Mouse (Mus musculus): ENCODE data around the gene Hapln1.

Hapln1 gene

DNA sequence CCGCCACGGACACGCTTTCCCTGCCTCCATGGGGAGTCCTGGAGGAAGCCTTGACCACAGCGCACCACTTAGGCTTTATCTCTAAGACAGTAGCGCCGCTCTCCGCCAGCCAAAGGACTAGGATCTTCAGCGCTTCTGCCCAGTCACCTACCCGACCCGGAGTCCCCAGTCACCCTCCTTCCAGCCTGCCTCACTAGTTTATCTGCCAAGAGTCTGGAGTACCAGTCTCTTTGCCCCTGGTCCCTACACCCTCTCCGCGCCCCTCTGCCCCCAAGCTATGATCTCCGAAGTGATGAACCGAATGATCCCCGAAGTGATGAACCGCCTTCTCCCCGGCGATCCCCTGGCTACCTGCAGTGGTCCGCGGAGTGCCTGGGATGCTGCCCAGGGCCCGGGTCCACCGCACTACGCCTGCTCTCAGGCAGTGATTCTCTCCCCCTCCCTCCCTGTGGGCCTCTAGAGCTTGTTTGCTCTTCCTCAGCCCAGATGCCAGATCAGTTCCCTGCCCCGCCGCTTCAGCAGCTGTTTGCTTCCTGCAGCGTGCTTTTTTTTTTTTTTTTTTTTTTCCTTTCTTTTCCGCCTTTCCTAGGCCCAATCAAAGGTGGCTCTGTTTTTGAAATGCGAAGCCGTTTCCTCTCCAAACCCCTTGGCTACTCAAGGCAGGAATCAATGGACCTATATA is at the start of gene Hapln1:
TSS of gene Hapln1 (plus strand) at position 592 of the 682 bp plus-strand sequence.
- no peak for DNase-seq (ENCODE audit: low read depth)

DNA sequence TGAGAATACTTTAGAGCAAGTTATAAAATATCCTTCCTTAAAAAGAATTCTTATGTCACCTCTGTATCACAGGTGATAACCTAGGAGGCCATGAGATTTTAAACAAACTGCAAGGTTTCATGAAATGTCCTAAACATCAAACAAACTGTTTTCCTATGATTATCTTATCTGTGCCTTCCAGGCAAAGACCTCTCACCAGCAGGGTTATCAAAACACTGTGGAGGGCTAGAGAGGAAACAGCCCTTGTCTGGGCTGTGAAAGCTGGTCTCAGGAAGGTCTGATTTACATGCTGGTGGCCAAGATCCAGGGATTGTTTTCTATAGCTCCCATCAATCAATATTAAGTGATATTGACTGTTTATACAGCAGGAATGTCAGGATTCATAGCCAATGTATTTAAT is 46.4 kb upstream of the Hapln1 start:
- DNase-seq (ENCODE audit: low read depth) = no peak

DNA sequence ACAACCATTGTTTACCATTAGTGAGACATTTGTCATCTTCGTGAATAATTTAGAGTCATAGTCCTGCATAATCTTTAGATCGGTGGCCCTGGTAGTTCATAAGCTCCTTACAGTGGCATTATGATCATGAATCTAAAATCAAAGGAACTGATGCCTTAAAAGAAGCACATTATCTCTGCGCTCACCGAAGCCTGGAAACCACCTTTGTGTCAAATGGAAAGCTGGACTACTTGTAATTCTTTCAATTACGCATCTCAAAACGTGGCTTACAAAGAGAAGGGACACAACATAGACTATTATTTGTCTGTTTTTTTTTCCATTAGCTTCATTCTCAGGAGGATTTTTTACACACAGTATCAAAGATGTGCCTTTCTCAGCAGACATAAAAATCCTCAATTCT is 45.9 kb upstream of the Hapln1 start:
- DNase-seq (ENCODE audit: low read depth) = no peak

DNA sequence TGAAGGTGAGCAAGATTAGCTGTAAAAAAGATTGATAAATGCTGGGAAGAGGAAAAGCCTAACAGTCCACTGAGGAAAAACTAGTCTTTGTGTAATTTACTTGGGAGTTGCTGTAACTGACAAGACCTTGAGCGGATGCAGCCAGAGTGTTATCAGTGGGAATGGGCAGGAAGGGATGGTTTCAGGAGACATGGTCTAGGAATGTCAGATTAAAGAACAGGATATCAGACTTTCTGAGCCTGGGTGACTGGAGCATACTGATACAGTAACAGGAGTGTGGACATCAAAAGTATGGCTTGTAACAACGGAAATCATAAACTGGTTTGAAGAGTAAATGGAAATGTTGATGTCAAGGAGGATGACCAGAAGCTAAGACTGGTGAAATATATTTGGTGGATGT is 43.0 kb upstream of the Hapln1 start:
- DNase-seq (ENCODE audit: low read depth) = no peak

DNA sequence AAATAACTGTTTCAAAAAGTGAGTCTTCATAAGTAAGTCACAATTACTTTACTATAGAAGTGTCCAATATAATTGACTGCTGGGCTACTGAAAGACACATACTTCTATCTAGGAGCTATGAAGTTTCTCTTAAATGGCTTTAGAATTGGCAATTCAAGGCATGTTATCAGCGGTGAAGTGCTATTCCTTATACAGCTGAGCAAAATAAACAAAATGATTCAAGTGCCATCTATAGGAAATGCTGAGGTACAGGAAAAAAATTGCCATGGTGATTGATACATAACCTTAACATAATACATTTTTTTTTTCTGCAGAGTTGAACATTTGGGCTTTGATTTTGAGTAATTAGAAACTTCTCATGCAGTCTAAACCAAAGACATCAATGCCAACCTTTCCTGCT is 40.2 kb upstream of the Hapln1 start:
- DNase-seq (ENCODE audit: low read depth) = no peak

DNA sequence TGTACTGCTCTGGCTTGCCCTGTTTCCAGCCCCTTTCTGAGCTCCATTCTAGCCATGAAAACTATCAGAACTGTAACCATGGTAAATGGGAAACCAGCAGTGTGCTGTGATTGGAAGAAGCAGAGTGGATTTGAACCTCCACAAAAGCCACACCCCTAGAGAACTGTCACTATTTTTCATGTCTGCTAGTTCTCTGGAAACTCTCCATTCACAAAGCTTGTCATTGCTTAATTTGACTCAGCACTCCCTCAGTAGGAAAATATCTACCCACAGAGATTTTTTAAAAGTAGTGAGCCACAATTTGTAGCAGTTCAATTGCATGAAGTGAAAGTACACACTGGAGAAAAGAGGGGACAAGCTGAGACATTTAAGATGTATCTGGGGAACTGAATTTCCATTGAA is 18.1 kb upstream of the Hapln1 start:
- DNase-seq (ENCODE audit: low read depth) = peak; percentile 4

DNA sequence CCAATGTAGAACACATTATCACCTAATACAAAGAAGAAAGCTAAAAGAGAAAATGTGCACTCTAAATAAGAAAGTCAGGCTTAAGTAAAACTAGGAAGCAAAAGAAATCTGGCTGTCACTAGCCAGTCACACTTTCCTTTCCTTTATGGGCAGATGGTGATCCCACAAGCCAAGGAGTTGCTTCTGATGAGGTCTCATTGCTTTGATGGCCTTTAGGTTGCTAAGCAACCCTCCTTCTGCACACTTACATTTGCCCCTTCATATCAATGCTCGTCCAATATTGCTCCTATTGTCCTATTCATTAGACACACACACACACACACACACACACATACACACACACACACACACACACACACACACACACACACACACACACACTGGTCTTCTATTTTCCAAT is 10.9 kb upstream of the Hapln1 start:
- no peak for DNase-seq (ENCODE audit: low read depth)

DNA sequence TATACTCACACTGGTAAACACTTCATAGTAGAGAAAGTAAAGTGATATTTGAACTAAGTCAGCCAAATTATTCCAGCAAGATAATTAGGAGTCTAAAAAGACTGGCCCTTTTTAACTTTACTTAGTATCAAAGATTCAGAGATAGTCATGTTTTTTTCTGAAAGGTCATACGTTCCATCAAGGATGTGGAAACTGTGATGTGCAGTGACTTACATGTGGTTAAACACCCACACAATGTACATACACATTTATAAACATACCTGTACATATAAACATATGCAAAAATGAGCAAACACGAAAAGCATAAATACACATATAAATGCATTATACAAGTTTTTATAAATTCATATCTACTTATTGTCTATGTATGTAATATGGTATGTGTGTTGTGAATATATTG is 9.2 kb upstream of the Hapln1 start:
- no peak for DNase-seq (ENCODE audit: low read depth)

DNA sequence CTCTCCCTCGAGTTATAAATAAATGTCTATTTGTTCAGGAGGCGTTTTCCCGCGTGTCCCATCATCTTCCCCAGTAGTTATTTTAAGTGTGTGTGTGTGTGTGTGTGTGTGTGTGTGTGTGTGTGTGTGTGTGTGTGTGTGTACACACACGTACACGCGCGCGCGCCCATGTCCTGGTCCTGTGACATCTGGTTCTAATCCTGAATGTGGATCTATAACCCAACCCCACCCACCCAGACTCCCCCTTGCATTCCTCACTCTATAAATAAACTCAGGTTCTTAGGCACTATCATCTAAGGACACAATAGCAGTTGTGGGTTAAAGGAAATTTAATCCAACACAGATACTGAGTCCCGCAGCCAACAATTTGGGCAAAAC is 280 bp downstream of the Hapln1 start:
- DNase-seq (ENCODE audit: low read depth) = no peak

DNA sequence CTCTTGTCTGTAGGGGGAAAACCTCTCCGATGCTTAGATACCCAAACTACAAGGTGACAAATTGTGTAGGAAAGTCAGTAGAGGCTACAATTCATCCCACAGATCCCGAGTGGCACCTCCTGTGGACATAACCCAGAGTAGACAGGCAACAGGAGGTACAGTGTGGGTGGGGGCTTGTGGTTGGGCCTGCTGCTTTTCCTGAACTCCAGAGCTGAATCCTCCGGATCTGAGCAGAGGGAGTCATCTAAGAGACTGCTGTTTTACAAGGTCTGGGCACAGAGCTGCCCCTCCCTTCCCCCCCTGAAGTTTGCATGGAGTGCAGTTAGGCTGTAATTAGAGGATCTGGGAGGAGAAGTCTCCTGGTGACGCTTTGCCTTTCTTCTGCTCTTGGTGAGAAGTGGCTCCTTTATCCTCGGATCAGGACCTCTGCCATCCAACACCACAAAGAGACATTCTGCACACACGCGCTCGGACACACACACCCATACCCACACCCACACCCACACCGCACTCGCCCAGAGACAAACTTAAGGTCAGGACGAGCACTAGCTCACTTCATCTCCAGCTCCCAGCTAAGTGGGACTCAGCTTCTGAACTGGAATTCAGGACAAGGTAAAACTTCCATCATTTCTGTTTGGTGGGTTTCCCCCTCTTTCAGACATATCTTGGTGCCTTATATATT is 846 bp downstream of the Hapln1 start:
- no peak for DNase-seq (ENCODE audit: low read depth)

DNA sequence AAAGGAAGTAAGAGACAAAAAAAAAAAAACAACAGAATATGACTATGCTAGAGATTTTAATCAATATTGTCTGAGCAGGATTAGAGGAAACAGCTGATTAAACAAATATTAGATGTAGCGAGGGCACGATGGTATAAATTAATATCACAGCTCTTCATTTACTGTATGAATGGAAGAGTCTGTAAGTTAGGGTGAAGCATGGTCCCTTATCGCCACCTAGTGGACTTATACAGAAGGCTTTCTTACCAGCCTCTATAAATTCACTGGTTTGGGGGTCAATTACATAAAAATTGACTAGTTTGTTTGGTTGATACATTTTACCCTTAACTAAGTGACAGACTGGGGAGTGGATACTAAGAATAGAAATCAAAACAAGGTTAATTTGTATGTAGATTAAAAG is 3.4 kb downstream of the Hapln1 start:
- peak; percentile 85 for DNase-seq (ENCODE audit: low read depth)

DNA sequence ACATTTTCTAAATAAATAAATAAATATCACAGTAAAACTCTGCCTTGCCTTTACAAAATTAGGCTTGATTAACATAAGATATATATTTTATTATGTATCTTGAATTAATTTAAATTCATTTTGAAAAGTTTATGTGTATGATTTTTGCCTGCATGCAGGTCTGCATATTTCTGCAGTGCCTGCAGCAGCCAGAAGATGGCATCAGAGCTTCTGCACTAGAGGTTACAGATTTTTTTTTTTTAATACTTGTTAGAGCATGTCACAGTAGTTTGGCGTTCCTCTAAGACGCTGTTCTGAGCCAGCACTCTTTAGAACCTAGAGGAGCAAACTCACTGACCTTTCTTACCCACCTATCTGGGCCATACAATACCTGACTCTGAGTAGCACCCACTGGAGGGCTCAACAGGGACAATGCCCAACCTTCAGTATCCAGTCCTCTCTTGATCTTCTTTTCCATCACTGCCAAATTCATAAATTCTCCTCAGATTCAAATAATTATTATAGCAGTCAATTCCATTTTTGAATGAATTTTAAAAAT is 8.7 kb downstream of the Hapln1 start:
- peak; percentile 71 for DNase-seq (ENCODE audit: low read depth)

DNA sequence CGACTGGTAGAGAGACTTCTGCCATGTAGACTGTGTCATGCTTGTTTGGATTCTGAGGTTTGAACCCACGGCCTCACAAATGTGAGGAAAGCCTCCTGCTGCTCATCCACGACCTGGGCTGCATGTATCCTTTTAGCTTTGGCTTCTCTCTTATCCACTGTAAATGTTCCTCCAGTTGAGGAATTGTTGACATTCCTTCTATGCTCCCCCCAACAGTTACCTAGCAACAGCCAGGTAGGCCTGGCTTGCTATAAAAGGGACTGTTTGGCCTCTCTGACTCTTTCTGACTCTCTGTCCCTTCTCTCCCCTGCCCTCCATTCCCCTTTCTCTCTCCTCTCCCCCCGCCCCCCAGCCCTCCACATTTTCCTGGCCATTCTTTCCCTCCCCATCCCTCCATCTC is 9.9 kb downstream of the Hapln1 start:
- DNase-seq (ENCODE audit: low read depth) = no peak

DNA sequence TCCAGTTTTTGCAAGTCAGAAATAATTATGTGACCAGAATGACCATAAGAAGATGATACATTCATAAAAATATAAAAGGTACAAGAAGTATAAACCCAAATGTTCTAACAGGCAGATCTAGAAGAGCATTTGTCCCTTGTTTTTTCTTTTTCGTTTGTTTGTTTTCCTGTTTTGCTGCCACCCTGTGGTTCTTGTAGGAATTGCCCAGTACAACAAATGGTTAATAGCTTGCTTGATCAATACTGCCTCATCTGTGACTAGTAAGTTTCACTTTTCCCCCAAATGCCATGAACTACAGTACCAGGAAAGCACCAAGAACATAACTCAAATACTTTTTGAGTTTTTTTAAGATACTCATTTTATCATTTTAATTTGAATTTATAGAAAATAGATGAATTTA is 11.9 kb downstream of the Hapln1 start:
- DNase-seq (ENCODE audit: low read depth) = peak; percentile 53

DNA sequence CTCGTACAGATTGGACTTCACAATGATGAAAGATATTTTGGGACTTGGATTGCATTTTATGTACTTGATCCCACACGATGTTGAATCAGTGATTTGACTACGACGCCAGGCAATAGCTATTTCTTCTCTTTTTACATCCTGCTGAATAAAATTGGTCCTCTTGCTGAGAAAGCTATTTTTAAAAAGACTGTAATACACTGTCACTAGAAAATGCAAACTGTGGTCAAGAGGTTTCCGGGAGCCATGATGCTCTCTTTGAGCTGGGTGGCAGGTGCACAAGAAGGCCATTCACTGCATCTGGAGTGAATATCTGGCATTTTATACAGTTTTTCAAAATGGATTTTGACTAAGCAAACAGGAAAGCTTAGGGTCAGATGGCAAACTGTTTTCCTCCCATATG is 24.9 kb downstream of the Hapln1 start:
- DNase-seq (ENCODE audit: low read depth) = no peak

DNA sequence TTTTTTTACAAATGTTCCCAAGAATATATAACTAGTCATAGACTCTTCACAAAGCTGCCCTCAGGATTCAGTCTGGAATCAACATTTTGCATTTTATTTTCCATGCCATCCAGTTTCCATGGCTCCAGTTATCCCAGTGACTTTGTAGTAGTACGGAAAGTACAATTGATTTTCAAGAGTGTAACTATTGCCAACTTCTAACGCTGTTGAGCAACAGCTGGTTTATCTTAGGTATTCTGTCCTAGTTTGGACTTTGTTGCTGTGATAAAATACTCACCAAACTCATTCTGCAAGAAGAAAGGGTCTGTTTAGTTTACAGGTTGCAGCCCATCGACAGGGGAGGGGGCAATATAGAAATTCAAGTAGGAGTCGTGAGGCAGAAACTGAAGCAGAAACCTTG is 26.7 kb downstream of the Hapln1 start:
- DNase-seq (ENCODE audit: low read depth) = no peak

DNA sequence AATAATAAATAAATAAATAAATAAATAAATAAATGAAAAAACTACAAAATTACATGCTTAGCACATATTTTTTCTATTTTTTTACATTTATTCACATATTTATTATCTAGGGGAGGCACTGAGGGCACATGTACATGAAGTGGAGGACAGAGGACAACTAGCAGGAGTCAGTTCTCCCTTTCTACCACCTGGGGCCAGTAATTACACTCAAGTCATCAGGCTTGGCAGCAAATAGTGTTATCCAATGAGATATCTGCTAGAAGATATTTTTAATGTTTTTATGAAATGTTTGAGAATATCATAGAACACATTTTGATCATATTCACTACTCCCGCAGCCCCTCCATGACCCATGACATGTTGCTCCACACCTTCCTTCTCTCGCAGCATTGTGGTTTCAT is 39.5 kb downstream of the Hapln1 start:
- DNase-seq (ENCODE audit: low read depth) = no peak

DNA sequence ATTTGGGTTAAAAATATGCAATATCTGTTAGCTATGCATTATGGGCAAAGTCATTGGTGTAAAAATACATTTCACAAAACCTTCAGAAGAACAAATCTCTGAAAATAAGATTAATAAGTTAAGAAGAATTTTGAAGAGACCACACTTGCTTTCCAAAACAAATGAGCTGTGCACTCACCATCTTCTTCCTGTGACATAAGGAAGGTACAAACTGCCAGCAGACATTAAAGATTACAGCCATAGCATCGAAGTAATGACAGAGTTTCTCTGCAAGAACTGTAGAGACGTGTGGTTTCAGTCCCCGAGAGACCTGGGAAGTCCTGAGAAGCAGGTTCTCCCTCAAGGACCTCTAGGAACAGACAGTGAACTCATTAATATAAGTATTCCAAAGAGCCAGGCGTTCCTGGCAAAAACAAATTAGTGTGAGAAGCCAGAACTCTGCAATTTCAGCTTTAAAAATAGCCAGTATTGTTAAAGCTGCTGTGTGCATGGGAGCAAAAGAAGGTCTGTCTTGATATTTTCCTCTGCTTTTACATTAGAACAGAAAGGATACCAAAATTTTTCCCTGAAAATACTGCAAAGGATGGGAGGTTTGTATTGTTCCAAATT is 43.6 kb downstream of the Hapln1 start:
- DNase-seq (ENCODE audit: low read depth) = no peak

DNA sequence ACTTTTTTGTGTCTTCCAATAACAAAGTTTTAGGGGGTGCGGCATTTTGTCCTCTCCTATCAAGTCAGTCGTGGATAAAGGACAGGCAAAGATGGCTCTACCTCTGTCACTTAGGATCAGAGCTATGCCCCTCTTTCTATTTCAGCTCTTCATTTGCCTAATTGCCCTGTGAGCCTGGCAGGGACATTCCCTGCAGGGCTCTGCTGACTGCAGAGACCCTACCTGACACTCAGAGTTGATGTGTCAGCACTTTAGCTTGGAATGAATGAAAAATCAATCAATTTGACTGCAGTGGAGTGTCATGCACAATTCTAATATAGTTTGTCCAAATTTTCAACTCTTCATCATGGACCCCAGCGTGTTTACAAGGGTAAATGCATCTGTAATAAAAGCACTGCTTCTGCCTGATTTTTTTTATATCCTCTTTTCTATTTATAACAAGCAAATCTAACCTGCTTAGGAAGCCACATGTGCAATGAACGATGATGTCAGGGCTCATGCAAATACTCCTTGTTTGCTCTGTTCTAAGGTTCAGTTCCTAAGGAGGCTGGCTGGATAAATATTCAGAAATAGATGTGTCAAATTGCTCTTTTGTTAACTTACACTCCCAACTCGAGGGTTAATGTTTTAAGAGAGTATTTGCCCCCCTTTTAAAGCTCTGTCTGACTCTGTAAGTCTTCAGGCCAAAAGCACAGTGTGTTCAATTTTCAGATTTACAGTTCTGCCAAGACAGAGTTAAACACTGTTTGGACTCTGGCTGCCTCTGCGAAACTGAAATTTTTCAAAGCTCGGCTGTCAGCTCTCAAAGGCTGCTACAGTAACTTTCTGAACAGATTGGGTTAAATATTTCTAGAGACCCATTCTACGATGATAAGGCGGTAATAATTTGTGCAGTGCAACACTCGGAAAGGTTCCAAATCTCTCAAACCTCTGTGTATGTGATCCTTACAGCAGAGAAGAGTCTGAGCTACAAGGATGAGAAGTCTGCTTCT is 44.4 kb downstream of the Hapln1 start:
- no peak for DNase-seq (ENCODE audit: low read depth)

DNA sequence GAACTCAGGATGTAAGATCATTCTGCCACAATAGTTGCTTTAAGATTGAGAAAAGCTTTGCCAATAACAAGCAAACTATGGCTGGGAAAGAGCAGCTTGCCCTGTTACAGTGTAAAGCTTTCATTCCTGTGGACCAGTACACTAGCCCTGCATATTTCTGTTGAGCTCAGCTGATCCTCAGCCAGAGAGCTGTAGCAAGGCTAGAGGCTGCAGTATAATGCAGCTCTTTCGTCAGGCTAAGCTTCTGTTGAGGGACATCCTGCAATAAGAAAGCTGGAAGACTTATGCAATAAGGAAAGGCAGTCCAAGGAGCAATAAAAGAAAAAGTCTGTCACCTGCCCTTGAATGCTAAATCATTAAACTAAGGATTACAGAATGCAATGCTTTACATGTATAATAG is 45.5 kb downstream of the Hapln1 start:
- DNase-seq (ENCODE audit: low read depth) = no peak

DNA sequence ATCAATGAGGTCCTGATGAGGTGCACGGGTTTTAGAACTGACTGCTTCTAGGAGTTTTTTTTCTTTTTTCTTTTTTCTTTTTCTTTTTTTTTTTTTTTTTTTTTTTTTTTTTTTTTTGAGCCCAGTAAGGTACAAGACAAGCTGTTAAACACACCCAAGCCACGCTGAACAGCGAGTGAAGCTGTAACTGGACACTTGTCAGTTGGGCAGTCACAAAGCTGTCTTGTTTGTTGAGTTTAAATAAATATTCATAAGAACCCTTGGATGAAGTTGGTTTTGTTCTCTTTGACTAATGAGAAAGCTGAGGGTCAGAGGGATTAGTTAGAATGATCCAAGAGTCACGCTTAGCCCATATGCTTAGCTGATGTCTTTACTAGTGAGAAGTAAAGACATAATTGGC is 55.5 kb downstream of the Hapln1 start:
- no peak for DNase-seq (ENCODE audit: low read depth)

DNA sequence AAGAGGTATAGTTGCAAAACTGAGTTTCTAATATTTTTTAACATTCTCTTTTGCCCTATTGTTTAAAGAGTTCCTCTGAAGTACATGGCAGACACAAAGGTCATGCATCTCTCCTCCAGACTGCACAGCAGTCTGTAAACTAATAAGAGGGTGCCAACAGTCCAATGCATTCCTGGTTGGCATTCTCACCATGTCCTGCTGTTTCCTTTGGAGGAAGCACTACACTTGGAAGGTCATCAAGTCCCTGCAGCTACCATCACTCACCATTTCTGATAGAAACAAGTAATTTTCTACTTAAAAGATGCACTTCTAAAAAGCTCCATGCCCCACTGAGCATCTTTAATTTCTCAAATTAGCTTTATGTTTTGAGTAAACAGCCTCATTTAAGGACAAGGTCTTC is 57.8 kb downstream of the Hapln1 start:
- no peak for DNase-seq (ENCODE audit: low read depth)
